Mouse (Mus musculus): Measurements from ENCODE around the gene Pgam2.

- no peak for TF ChIP-seq CTCF (IDR thresholded peaks at IDR 0.05; ENCODE audit: extremely low read depth, insufficient read length, insufficient replicate concordance, low read depth, low read length)
- TF ChIP-seq POLR2A (IDR thresholded peaks at IDR 0.05; ENCODE audit: low read depth, low read length), result no peak
Observed at GRCm38 (mm10) chr11:5843131-5843530, 39.6 kb upstream of the Pgam2 start.
